Mouse (Mus musculus): ENCODE measurements around the gene Akt2. TPM values are rescaled to one million over a fixed set of nuclear protein-coding genes. Genes with fewer than 3 reads are reported as not detected.

The Akt2 gene
- polyA plus RNA-seq, 1 experiment from 2014 or later, result 73.3 TPM

GRCm38 (mm10) chr7:27688246-27688788 lies 97.0 kb downstream of the Akt2 start:
- peak overlapping the region; percentile 90 for H3K27ac ChIP-seq
- H3K36me3 ChIP-seq (replicated peaks), result peaks cover 3% of the 10 kb centered on the region
- no peaks in the 10 kb centered on the region for H3K9me3 ChIP-seq
- DNase-seq (ENCODE audit: extremely low spot score, low spot score), result no peak
- peaks cover 24% of the 10 kb centered on the region for H3K4me1 ChIP-seq
- whole genome bisulfite sequencing, result 43% methylated on average over 14 of the region's 14 CpGs
- no peaks in the 10 kb centered on the region for H3K27me3 ChIP-seq (ENCODE audit: poor library complexity, severe bottlenecking)
- peak overlapping the region; percentile 62 for H3K4me3 ChIP-seq

- under 1% methylated on average over 19 of the region's 19 CpGs for WGBS
- Histone ChIP-seq H3K27ac (peak within 1 kb of the TSS; percentile 90), H3K4me1 (peaks cover 24% of the 10 kb centered on the region), H3K9me3 (no peaks in the 10 kb centered on the region), H3K36me3 (replicated peaks) (peaks cover 8% of the 10 kb centered on the region), H3K4me3 (peak within 1 kb of the TSS; percentile 62), H3K27me3 (ENCODE audit: poor library complexity, severe bottlenecking) (no peaks in the 10 kb centered on the region)
- peak; percentile 89 for DNase-seq (ENCODE audit: extremely low spot score, low spot score)
Observed at GRCm38 (mm10) chr7:27688815-27689612, 97.7 kb downstream of the Akt2 start, which contains the start of gene Zfp607b. Gene Zfp607b, plus strand, starts transcription at chr7:27689340.

Other genes with a start within 250 kb of the Akt2 start
- 62.4 and 67.7 TPM in 2 replicates for gene Shkbp1, start 235.5 kb upstream of the Akt2 start, polyA plus RNA-seq (2016; fragmentation: Nextera tagmentation; extraction: Ambion mirVana)
- 1.4 TPM in 1 of 2 replicates, not detected in the other for gene Gm20479, start 234.1 kb upstream of the Akt2 start, polyA plus RNA-seq (2016; fragmentation: Nextera tagmentation; extraction: Ambion mirVana)
- gene Sptbn4, start 143.9 kb upstream of the Akt2 start, polyA plus RNA-seq (2016; fragmentation: Nextera tagmentation; extraction: Ambion mirVana), result 0.20 and 0.37 TPM in 2 replicates
- gene Blvrb, start 143.6 kb upstream of the Akt2 start, polyA plus RNA-seq (2016; fragmentation: Nextera tagmentation; extraction: Ambion mirVana), result 34.8 and 45.5 TPM in 2 replicates
- gene Sertad3, start 117.8 kb upstream of the Akt2 start, polyA plus RNA-seq (2016; fragmentation: Nextera tagmentation; extraction: Ambion mirVana), result 21.7 and 24.8 TPM in 2 replicates
- 17.7 and 18.6 TPM in 2 replicates for gene Sertad1, start 104.6 kb upstream of the Akt2 start, polyA plus RNA-seq (2016; fragmentation: Nextera tagmentation; extraction: Ambion mirVana)
- gene Prx, start 92.2 kb upstream of the Akt2 start, polyA plus RNA-seq (2016; fragmentation: Nextera tagmentation; extraction: Ambion mirVana), result 3.1 TPM in 2 replicates
- gene Hipk4, start 68.3 kb upstream of the Akt2 start, polyA plus RNA-seq (2016; fragmentation: Nextera tagmentation; extraction: Ambion mirVana), result 0.41 and 0.63 TPM in 2 replicates
- 41.9 and 42.0 TPM in 2 replicates for gene Pld3, start 38.3 kb upstream of the Akt2 start, polyA plus RNA-seq (2016; fragmentation: Nextera tagmentation; extraction: Ambion mirVana)
- 38.8 and 39.3 TPM in 2 replicates for gene 2310022A10Rik, start 38.3 kb upstream of the Akt2 start, polyA plus RNA-seq (2016; fragmentation: Nextera tagmentation; extraction: Ambion mirVana)
- 2.8 and 3.7 TPM in 2 replicates for gene Ttc9b, start 62.4 kb downstream of the Akt2 start, polyA plus RNA-seq (2016; fragmentation: Nextera tagmentation; extraction: Ambion mirVana)
- 7.9 and 8.3 TPM in 2 replicates for gene Map3k10, start 83.0 kb downstream of the Akt2 start, polyA plus RNA-seq (2016; fragmentation: Nextera tagmentation; extraction: Ambion mirVana)
- gene Zfp607b, start 97.8 kb downstream of the Akt2 start, polyA plus RNA-seq (2016; fragmentation: Nextera tagmentation; extraction: Ambion mirVana), result 6.7 and 7.6 TPM in 2 replicates
- 70.8 and 76.5 TPM in 2 replicates for gene Zfp60, start 139.8 kb downstream of the Akt2 start, polyA plus RNA-seq (2016; fragmentation: Nextera tagmentation; extraction: Ambion mirVana)
- gene Zfp626, start 215.6 kb downstream of the Akt2 start, polyA plus RNA-seq (2016; fragmentation: Nextera tagmentation; extraction: Ambion mirVana), result 1.9 and 2.2 TPM in 2 replicates
- 9.7 and 11.6 TPM in 2 replicates for gene Zfp59, start 247.1 kb downstream of the Akt2 start, polyA plus RNA-seq (2016; fragmentation: Nextera tagmentation; extraction: Ambion mirVana)